Mouse (Mus musculus) ES-Bruce4 (cell line): Measurements from ENCODE around the gene Nfe2l1.

ENCODE experiments used
- CTCF ChIP-seq: IDR thresholded peaks from one replicate; pipeline ENCODE4 v1.8.1; 2011; ENCODE audit warnings: low read depth, low read length
- EP300 ChIP-seq: IDR thresholded peaks from 2 replicates; pipeline ENCODE4 v1.6.1; 2011; ENCODE audit warnings: low read depth, low read length; ENCODE audit not compliant: insufficient read depth

DNA sequence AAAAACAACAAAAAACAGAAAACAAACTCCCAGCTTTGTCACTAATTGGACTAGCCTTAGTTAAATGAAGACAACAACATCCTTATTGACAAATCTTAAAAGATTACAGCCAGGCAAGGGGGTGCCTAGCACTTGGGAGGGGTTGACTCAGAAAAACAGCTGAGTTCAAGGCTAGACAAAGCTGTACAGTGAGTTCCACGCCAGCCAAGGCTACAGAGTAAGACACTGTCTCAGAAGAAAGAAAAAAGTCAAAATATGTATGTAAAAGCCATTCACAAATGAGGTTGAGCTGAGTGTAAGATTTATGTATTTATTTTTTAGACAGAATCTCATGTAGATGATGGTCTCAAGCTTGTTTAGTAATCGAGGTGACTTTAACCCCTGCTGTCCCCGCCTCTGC, 10.1 kb upstream of the Nfe2l1 start:
- TF ChIP-seq CTCF (no peak), EP300 (no peak)
